In genomic region chr12:73205710-73206649, GRCm38 (mm10) we compare ENCODE assay signal across 8 mouse cellular contexts.
DNase-seq lines count a peak whose midpoint lies in the region; ATAC-seq lines count a peak whose summit lies in the region.

No protein-coding gene starts in this region.

- H3K4me2 ChIP-seq in stomach, embryonic 14.5 days (replicated peaks; ENCODE audit: low read depth, low read length) = no peak overlapping the region
- H3K4me2 ChIP-seq in forebrain, embryonic 13.5 days = no peak overlapping the region

- ATAC-seq in stomach, embryonic 14.5 days (ENCODE audit: insufficient number of reproducible peaks, insufficient read depth, low FRiP score, low read depth) = peak; percentile 76
- no peak for ATAC-seq in forebrain, embryonic 13.5 days

- H3K9ac ChIP-seq in stomach, embryonic 14.5 days (replicated peaks; ENCODE audit: low read depth, low read length) = no peak overlapping the region
- H3K9ac ChIP-seq in forebrain, embryonic 13.5 days = no peak overlapping the region

- DNase-seq in heart, adult 11 months = peak; percentile 92
- no peak for DNase-seq in heart, adult 8-10 months (ENCODE audit: low spot score)
- peak; percentile 90 for DNase-seq in gonadal fat pad, adult 2 months (ENCODE audit: low read depth)
- peak; percentile 72 to 88 for DNase-seq in kidney, postnatal 25 days
- no peak for DNase-seq in right cerebral cortex, postnatal 25 days
- DNase-seq in thymus, postnatal 25 days = no peak

- H3K36me3 ChIP-seq in stomach, embryonic 14.5 days (ENCODE audit: control insufficient read depth, insufficient read depth, low read length) = no peaks in the 10 kb centered on the region
- no peaks in the 10 kb centered on the region for H3K36me3 ChIP-seq in forebrain, embryonic 13.5 days (ENCODE audit: poor library complexity, severe bottlenecking)

- H3K4me3 ChIP-seq in stomach, embryonic 14.5 days (ENCODE audit: low read depth, low read length) = no peak overlapping the region
- no peak overlapping the region for H3K4me3 ChIP-seq in forebrain, embryonic 13.5 days

- peak overlapping the region; percentile 21; the same call in 1 of the 2 replicates for H3K27ac ChIP-seq in stomach, embryonic 14.5 days (ENCODE audit: low read length)
- H3K27ac ChIP-seq in forebrain, embryonic 13.5 days = no peak overlapping the region

- WGBS in stomach, embryonic 14.5 days = 46% methylated on average over 11 of the region's 11 CpGs
- 75% methylated on average over 11 of the region's 11 CpGs for WGBS in forebrain, embryonic 13.5 days

- 0 out of 2 replicates have a peak, but pooled peaks cover 9% of the 10 kb centered on the region for H3K4me1 ChIP-seq in stomach, embryonic 14.5 days (ENCODE audit: control insufficient read depth, insufficient read depth, low read length)
- H3K4me1 ChIP-seq in forebrain, embryonic 13.5 days = 0 out of 2 replicates have a peak, but pooled peaks cover 2% of the 10 kb centered on the region

- no peaks in the 10 kb centered on the region for H3K9me3 ChIP-seq in stomach, embryonic 14.5 days (ENCODE audit: control insufficient read depth, low read depth, low read length)
- H3K9me3 ChIP-seq in forebrain, embryonic 13.5 days (replicated peaks) = no peaks in the 10 kb centered on the region

- H3K27me3 ChIP-seq in stomach, embryonic 14.5 days (ENCODE audit: control insufficient read depth, insufficient read depth, low read length) = no peaks in the 10 kb centered on the region
- no peaks in the 10 kb centered on the region for H3K27me3 ChIP-seq in forebrain, embryonic 13.5 days

Comparison
In these comparisons a context has a peak if more than half of its experiments do, and no peak if none do; other contexts are left out.
1. DNase-seq: peak in heart, adult 11 months (single experiment), gonadal fat pad, adult 2 months (single experiment) and kidney, postnatal 25 days (2 of 2); none in heart, adult 8-10 months (single experiment), right cerebral cortex, postnatal 25 days (single experiment) and thymus, postnatal 25 days (single experiment).